Mouse (Mus musculus): ENCODE measurements around the gene Selplg. TPM values are rescaled to one million over a fixed set of nuclear protein-coding genes. Genes with fewer than 3 reads are reported as not detected.
"Not testable (repeated sequence)": the region's sequence is repeated elsewhere in the genome, so short reads cannot be mapped to it uniquely, and the experiment has no call there.

Gene Selplg
- total RNA-seq, 2 experiments from 2014 or later = 109 to 288 TPM

DNA sequence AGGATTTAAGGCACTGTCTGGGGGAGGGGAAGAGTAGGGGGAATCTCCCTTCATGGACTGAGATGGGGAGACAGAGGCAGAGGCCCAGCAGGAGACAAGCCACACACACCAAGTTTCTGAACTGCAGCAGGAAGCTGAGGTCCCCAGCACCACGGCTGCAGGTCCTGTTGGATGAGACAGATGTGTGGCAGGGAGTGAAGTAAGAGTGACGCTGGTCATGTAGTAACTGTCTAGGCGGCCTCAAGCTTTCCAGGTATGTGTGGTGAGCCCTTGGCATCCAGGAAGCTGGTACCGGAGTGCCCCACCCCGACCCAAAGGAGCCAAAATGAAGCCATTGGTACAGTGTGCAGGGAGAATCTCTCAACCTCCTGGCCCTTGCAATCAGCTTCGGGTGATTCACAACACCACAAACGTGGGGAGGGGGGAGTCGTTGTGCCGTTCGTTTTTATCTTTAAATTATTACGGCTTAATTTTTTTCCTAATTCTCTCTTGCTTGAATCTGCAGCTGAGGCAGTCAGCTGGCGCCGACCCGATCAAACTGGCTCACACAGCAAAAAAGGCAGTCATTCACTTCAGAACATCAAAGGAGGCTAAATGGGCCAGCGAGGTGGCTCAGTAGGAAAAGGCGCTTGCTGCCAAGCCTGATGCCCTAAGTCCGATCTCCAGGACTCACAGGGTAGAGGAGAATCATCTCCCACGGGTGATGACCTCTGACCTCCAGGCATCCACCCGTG lies 35.1 kb downstream of the Selplg start:
- ATAC-seq (replicated peaks; ENCODE audit: poor library complexity, severe bottlenecking) = peak; percentile 44

DNA sequence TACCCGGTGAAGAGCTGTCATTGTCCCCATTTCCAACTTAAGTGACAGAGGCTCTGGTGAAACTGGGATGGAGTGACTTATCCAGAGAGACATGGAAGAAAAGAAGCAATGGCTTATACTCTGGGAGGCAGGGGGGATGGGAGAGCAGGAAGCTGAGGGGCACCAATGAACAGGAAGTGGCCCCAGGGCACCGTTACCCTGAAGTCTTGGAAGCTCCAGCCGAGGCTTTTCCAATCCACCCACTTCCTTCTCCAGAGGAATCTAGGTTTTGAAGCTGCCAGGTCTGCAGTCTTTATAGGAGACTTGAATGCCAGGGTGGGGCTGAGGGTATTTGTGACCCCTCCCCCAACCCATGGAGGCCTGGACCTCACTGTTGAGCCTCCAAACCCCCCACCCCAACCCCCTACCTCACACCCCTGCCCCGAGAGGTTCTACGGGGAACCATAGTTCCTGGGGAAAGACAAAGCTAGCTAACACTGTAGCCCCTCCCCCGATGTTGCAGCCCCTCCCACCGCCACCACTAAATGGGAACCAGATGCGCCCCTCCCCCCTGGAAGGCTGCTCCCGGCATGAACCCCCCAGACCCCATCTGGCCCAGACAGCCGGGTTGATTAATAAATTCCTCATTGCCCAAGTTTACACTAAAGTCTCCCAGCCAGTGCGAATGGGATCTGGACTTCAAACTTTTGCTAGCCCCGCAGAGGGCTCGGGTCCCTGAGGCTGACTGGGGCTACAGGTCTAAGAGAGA lies 35.9 kb downstream of the Selplg start:
- 0 out of 2 replicates have a peak, but pooled peaks have one; percentile 15 for ATAC-seq (replicated peaks; ENCODE audit: poor library complexity, severe bottlenecking)

DNA sequence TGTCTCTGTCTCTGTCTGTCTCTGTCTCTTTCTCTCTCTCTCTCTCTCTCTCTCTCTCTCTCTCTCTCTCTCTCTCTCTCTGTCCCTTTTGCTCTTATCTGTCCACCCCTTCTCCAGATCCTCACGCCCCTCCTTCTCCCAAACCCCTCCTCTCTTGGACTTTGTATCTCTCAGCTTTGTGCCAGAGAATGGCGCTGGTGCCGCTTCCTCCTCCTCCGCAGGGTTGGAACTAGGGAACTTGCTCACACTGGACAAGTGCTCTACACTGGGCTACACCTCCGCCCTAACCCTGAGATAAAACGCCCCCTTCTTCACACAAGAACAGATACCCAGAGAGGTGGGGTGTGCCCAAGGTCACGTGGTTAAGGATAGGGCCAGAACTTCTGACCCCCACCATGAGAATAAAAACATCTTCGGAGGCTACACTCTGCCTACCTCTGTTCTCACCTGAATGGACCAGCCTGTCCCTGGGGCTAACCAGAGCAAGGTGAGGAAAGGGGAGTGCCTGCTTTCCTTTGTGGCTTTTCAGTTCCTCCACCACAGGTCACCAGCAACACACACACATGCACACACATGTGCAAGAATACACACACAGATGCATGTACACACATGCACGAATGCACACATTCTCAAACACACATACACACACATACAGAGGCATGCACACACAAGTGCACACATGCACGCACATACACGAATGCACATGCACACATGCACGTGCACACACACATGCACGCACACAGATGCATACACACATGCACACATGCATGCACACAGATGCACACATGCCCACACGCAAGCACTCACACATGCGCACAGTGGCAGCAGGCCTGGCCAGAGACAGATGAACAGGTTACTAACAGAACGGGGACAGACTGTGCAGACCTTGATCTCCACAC lies 41.0 kb downstream of the Selplg start:
- ATAC-seq (replicated peaks; ENCODE audit: poor library complexity, severe bottlenecking) = no peak

DNA sequence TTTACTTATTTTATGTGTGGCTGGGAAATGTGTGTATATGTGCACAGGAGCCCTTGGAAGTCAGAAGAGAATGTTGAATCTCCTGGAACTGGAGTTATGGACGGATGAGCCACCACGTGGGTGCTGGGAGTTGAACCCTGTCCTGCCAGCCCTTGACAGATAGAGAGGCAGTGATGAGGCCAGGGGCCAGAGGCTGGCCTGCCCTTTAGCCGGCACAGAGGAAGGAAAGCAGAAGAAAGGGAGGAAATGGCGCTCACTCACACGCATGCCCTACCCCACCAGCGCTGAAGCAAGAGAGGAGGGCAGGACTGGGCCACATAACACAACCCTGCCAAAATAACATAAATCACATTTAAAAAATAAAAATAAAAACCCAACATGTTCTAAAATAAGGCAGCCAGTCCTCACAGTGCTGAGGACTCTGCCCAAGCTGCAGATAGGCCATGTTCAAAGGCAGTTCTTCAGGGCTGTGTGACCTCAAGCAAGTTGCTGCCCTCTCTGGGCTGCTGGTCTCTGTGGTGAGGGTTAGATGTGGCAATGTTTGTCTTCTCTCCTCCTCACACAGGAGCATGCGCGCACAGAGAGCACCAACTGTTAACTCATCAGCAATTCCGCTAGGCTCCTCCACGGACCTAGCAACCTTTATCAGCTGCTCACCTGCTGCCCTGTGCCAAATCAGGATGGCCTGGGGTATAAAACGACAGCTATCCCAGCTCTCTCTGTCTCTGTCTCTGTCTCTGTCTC lies 41.8 kb downstream of the Selplg start:
- peak; percentile 46 for ATAC-seq (replicated peaks; ENCODE audit: poor library complexity, severe bottlenecking)

DNA sequence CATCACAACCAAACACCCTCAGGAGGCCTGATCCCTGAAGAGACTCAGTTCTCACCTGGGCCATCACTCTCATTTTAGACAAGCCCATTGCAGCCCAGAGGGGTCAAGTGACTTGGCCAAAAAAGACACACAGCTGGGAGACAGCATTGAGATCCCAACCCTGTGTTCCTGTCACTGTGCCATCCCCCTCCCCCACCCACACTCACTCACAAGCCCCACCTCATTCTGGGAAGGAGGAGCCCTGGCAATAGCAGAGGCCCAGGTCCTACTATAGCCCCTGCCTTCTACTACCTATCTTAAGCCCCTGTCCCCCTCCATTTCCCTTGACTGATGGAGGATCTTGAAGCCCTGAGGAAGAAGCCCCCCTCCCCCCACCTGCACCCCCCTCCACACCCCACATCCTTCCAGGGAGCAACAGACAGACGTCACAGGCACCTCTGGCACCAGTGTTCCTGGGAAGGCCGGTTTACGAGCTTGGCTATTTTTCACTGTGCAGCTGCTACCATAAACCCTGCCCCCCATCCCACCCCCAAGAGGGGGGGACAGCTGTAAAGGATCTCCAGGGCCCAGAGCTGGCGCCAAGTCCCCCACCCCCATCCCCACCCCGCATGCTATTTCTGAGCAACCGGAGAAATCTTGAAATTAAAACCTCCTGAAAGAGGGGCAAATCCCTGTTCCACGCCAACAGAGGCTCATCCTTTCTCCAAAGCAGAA lies 43.2 kb downstream of the Selplg start:
- no peak for ATAC-seq (replicated peaks; ENCODE audit: poor library complexity, severe bottlenecking)

DNA sequence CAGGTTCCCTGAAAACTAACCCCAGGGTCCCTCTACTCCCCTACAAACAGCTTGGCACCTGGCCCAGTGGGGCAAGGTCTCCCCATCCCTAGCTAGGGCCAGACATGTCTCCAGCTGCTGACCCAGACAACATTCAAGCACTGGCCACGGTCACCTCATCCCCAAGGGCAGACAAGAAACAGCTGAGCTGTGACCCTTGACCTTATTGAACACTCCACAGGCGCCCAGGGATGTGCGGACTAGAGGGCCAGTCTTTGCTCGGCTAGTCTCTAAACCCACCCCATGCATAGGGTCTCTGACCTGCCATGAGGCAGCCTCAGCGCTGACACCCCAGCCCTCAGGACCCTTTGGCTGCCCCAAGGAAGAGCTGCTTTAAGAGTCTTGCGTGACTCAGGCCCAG lies 43.8 kb downstream of the Selplg start:
- ATAC-seq (replicated peaks; ENCODE audit: poor library complexity, severe bottlenecking) = no peak

DNA sequence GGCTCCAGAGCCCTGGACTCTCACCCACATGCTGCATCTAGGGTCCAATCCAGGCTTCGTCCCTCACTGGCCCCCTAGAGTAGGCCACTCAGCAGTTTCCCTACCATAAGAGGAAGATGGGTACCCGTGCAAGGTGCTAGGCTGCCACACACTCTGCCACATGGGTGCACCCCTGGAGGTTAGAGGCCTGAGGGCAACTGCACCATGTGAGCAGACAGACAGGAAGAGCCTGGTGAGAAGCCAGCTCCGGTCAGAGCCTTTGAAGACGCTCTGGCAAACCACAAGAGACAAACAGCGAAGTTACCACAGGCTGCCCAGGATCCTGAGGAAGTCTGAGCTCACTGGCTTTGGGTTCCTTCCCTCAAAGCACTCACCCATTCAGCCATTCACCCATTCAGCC lies 45.5 kb downstream of the Selplg start:
- ATAC-seq (replicated peaks; ENCODE audit: poor library complexity, severe bottlenecking) = peak; percentile 90

DNA sequence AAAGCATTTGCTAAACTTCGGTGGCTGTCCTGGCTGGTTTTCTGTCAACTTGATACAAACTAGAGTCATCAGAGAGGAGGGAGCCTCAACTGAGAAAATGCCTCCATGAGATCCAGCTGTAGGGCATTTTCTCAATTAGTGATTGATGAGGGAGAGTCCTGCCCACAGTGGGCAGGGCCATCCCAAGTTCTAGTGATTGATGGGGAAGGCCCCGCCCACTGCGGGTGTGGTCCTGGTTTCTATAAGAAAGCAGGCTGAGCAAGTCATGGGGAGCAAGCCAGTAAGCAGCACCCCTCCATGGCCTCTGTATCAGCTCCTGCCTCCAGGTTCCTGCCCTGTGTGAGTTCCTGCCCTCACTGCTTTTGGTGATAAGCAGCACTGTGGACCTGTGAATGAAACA lies 48.3 kb downstream of the Selplg start:
- not testable (repeated sequence) for ATAC-seq (replicated peaks; ENCODE audit: poor library complexity, severe bottlenecking)

DNA sequence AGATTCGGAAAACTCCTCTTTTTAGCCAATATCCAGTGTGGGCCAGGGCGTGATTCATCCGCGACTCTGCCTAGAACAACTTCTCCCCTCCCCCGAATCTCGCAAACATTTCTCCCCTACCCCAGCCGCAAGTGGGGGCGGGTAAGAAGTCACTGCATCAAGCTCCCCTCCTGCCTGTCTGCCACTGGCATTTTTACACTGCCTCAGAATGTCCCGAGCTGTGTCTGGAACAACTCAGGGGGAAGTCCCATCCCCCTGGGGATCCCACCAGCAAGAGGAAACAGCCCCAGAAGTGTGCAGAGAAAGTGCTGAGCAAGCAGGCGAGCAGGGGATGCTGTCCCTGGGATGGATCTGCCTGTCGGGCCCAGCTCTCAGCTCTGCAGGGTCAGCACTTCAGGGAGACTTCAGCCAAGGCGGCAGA lies 48.9 kb downstream of the Selplg start:
- no peak for ATAC-seq (replicated peaks; ENCODE audit: poor library complexity, severe bottlenecking)

DNA sequence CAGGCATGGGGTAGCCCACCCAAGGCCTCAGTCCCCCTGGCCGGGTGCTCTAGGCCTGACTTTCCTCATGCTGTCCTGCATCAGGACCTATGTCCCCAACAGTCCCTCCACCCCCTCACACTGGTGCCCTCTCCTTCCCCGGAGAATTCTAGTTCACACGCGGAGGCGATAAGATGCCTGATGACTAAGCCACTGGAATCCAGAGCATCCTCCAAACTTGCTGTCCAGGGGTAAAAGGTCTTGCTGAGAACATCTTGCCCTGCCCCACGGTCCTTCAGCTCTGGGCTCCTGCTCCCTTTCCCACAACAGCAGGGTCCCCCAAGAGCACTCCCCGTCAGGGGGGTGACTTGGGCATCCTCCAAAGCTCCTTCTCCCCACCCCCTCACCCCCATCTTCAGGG lies 49.8 kb downstream of the Selplg start:
- no peak for ATAC-seq (replicated peaks; ENCODE audit: poor library complexity, severe bottlenecking)

DNA sequence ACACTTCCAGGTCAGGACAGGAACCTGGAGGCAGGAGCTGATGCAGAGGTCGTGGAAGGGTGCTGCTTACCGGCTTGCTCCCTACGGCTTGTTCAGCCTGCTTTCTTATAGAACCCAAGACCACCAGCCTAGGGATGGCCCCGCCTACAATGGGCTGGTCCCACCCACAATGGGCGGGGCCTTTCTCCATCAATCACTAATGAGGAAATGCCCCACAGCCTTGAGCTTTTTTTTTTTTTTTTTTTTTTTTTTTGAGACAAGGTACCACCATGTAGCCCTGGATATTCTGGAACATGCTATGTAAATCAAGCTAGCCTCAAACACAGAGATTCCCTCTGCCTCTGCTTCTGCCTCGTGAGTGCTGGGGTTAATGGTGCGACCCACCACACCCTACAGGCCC lies 50.6 kb downstream of the Selplg start:
- ATAC-seq (replicated peaks; ENCODE audit: poor library complexity, severe bottlenecking) = no peak

DNA sequence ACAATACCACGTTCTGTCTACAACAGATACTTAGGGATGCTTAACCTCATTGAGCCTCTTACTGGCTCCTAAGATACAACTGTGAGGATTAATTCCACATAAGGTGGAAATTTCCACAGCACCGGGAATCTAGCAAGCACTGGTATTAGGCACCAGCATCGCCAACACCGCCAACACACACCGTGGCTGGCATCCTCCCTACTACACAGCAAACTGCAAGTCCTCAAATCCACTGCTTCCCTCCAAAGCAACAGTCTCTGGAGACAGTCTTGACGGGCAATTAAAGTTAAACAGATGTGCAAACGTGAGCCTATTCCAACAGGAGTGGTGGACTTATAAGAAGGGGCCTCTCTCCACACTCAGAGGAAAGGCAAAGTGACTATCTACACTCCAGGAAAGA lies 51.2 kb downstream of the Selplg start:
- ATAC-seq (replicated peaks; ENCODE audit: poor library complexity, severe bottlenecking) = no peak

DNA sequence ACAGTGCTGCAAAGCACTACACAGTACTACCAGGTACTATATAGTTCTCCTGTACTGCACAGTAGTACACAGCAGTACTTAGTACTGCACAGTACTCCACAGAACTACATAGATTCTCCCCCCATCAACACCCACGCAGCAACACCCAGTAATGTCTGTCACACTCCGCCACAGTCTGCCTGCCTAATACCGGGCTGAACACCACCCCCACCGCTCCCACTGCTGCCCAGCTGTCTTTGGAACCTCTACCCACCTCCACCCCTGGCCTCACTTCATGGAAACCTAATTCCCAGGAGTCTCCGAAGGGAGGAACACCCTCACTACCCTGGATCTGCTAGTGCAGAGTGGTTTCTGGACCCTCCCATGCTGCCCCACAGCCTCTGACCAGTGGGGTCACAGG lies 51.7 kb downstream of the Selplg start:
- ATAC-seq (replicated peaks; ENCODE audit: poor library complexity, severe bottlenecking) = no peak

DNA sequence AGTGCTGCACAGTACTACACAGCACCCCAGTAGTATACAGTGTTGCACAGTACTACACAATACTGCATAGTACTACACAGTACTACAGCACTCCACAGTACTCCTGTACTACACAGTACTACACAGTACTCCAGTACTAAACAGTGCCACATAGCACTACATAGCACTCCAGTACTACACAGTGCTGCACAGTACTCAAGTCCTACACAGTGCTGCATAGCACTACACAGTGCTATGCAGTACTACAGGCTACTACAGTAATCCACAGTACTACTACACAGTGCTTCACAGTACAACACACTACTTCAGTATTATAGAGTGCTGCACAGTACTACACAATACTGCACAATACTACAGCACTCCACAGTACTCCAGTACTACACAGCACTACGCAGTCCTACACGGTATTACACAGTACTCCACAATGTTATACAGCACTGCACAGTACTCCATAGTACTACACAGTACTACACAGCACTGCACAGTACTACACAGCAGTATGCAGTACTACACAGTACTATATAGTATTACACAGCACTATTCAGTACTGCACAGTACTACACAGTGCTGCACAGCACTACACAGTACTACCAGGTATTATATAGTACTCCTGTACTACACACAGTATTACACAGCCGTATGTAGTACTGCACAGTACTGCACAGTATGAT lies 52.2 kb downstream of the Selplg start:
- ATAC-seq (replicated peaks; ENCODE audit: poor library complexity, severe bottlenecking) = no peak

DNA sequence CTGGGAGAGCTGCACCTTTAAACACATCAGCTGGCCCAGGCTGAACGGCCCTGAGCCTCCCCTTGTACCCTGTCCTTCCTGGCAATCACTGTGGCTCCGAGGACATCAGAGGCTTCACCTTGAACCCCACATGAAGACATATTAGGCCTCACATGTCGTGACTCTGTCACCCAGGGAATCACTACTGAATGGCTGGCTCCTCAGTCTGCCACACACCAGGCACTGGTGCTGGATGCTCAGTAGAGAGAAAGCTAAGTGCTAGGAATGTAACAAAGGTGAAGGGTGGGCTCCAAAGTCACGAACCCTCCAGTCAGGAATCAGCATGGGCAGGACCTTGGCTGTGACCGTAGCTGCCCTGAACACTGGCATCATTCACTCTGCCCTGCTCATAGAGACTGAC lies 52.9 kb downstream of the Selplg start:
- ATAC-seq (replicated peaks; ENCODE audit: poor library complexity, severe bottlenecking) = no peak

DNA sequence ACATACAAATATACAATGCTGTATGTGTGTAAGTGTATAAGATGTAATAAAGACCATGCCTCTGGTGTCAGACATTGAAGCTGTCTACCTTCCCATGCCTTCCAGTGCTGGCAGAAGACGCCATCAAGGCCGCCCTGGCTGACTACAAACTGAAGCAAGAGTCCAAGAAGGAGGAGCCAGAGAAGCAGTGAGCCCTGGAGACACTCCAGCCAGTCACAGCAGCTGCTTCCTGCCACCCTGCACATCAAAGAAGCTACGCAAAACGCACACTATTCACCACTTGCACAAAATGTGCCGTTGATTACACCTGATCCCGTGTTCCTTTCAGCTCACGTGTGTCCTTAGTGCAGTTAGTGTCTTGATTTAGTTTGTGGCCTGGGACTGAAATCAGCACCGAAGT lies 54.7 kb downstream of the Selplg start:
- not testable (repeated sequence) for ATAC-seq (replicated peaks; ENCODE audit: poor library complexity, severe bottlenecking)

DNA sequence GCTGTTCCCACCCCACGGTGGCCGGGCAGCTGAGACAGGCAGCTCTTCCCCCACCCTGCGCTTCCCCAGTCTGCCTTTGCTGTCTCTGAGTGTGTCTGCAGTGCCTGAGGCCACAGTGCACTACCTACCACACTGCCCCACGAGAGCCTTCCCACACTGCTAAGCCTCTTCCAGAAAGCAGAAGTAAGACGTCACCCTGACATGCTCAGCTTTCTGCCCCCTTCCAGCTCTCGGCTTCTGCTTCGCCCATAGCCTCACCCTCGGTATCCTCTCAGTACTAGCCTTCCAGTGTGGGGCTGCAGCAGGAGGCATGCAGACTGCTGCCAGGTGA lies 55.6 kb downstream of the Selplg start:
- peak; percentile 64 for ATAC-seq (replicated peaks; ENCODE audit: poor library complexity, severe bottlenecking)

DNA sequence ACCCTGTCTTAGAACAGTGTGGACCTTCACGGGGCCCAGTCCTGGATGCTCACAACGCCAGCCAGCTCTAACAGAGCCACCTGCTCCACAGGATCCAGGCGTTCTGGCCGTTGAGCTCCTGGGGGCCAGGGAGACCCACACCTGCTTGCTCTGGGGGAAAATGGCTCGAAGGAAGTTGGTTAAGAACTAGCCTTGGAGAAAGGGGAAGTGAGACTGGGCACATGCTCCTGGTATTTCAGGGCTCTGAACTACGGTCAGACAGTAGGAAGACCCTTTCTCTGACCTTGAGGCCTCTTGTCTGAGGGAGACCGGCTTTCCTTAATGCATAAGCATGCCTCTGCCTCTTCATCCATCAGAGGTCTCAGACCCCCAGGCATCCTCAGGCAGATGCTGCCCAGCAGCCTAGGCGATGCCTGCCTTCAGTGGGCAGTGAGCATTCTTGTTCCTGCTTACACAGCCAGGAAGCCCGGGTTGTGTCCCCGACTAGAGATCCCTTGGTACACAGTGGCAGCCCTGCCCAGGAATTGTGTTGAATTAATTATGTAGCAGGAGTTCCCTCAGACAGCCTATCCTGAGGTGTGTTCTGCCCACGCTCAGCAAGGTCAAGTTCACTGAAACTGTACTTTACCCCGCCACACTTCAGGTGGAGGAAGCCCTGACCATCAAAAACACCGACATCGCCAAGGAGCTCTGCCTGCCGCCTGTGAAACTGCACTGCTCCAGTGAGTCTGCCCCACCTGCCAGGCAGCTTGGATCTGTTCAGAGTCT lies 56.1 kb downstream of the Selplg start:
- peak; percentile 33 for ATAC-seq (replicated peaks; ENCODE audit: poor library complexity, severe bottlenecking)

All from granulocyte monocyte progenitor cell, adult 5-6 weeks (primary cell).